Mouse (Mus musculus) hindbrain, embryonic 10.5 days (tissue): Measurements from ENCODE around the gene Camk2d. TPM values are rescaled to one million over a fixed set of nuclear protein-coding genes. Genes with fewer than 3 reads are reported as not detected.

Source experiments
- DNase-seq: peaks from one replicate; pipeline ENCODE4 v3.0.0-alpha.2; 2017; ENCODE audit warnings: low spot score
- H3K27ac ChIP-seq: fragments of 300-500 bp; sonication (generic); 2 replicates; pipeline ENCODE4 v1.5.1; 2016; ENCODE audit warnings: mild to moderate bottlenecking, moderate library complexity
- H3K27me3 ChIP-seq: fragments of 300-500 bp; sonication (generic); 2 replicates; pipeline ENCODE4 v1.6.1; 2016; ENCODE audit warnings: mild to moderate bottlenecking; ENCODE audit not compliant: poor library complexity, insufficient read depth, severe bottlenecking
- H3K36me3 ChIP-seq: fragments of 300-500 bp; sonication (generic); 2 replicates; pipeline ENCODE4 v1.6.1; 2016; ENCODE audit warnings: mild to moderate bottlenecking, moderate library complexity
- H3K4me1 ChIP-seq: fragments of 300-500 bp; sonication (generic); replicated peaks from 2 replicates; pipeline ENCODE4 v1.6.1; 2016; ENCODE audit warnings: mild to moderate bottlenecking
- H3K4me3 ChIP-seq: fragments of 300-500 bp; sonication (generic); 2 replicates; pipeline ENCODE4 v1.5.1; 2016; ENCODE audit warnings: mild to moderate bottlenecking, moderate library complexity
- H3K9me3 ChIP-seq: fragments of 300-500 bp; sonication (generic); 2 replicates; pipeline ENCODE4 v1.6.1; 2016; ENCODE audit warnings: mild to moderate bottlenecking, moderate library complexity
- WGBS: fragments of 180-500 bp; shearing (Covaris S2); methylation state at CpG from one replicate; pipeline ENCODE4 v1.1.7; 2016; 5-methylcytosine and 5-hydroxymethylcytosine counted together
- polyA plus RNA-seq: library from polyadenylated mRNA; unstranded; fragments of >200 nt; fragmentation: Nextera tagmentation; extraction: Ambion mirVana; gene quantifications from 2 replicates; pipeline ENCODE4 v1.2.1, GENCODE M21; 2016

Gene Camk2d
- polyA plus RNA-seq, 1 experiment from 2014 or later, result 11.9 TPM

DNA sequence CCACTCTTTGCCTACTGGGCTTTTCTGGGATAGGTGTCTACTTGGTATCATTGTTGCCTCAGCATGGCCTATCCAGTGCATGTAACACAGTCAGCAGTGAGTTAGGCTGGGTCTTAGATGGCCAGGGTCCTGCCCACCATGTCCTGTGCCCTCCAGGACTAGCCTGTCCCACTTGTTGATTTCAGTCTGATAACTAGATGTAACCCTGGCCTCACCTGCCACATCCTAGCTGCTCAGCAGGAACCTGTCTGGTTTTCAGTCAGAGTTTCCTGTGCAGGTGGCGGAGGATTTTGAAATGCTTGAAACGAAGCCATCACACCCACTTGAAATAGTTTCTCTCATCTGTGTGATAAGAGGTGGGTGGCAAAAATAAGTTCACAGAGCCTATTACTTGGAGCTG lies 64.5 kb downstream of the Camk2d start:
- H3K4me3 ChIP-seq, result no peak overlapping the region
- peaks cover 8% of the 10 kb centered on the region; the same call in 1 of the 2 replicates for H3K27me3 ChIP-seq
- DNase-seq, result no peak
- H3K4me1 ChIP-seq, result peaks cover 22% of the 10 kb centered on the region
- no peak overlapping the region for H3K27ac ChIP-seq
- no peaks in the 10 kb centered on the region for H3K36me3 ChIP-seq
- whole genome bisulfite sequencing, result 92% methylated on average over 2 of the region's 2 CpGs
- H3K9me3 ChIP-seq, result no peaks in the 10 kb centered on the region

DNA sequence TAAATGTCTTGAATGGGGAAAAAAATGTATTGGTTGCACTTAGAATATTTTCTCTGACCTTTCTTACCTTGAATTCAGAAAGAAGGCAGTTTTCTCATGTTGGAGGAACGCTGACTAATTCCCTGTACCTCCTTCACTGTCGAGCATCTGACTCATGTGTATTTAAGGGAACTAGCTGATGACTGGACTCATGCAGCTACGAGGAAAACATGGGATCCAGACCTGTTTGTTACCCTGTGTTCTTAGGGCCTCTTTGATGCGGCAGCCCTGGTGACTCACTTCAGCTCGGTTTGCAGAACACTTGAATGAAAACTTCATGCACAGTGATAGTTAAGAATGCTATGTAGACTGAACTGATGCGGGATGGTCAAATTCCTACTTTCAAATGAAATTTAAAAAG lies 64.9 kb downstream of the Camk2d start:
- Histone ChIP-seq H3K4me1 (peaks cover 18% of the 10 kb centered on the region), H3K27ac (no peak overlapping the region), H3K4me3 (no peak overlapping the region), H3K9me3 (no peaks in the 10 kb centered on the region), H3K27me3 (peaks cover 8% of the 10 kb centered on the region; the same call in 1 of the 2 replicates), H3K36me3 (no peaks in the 10 kb centered on the region)
- DNase-seq, result no peak
- WGBS, result 81% methylated on average over 6 of the region's 6 CpGs

DNA sequence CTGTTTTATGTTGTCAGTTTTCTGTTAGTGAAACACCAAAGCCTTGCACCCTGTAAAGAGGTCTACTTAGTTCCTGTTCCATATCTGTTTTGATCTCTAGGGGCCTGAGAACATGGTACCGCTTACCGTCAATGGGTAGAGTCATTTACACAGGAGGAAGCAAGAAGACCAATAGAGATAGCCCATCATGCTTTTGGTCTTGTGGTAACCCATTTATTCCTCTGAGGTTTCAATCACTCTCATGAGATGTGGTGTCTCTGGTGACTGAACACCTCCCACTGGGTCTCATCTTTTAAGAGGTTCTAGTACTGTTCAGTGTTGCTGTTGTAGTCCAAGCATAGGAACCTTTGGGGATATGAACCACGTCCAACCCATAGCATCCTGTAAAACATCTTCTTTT lies 65.8 kb downstream of the Camk2d start:
- Histone ChIP-seq H3K9me3 (no peaks in the 10 kb centered on the region), H3K27ac (no peak overlapping the region), H3K4me1 (peaks cover 9% of the 10 kb centered on the region), H3K27me3 (peaks cover 8% of the 10 kb centered on the region; the same call in 1 of the 2 replicates), H3K4me3 (no peak overlapping the region), H3K36me3 (no peaks in the 10 kb centered on the region)
- no peak for DNase-seq
- WGBS, result 91% methylated on average over 3 of the region's 3 CpGs

DNA sequence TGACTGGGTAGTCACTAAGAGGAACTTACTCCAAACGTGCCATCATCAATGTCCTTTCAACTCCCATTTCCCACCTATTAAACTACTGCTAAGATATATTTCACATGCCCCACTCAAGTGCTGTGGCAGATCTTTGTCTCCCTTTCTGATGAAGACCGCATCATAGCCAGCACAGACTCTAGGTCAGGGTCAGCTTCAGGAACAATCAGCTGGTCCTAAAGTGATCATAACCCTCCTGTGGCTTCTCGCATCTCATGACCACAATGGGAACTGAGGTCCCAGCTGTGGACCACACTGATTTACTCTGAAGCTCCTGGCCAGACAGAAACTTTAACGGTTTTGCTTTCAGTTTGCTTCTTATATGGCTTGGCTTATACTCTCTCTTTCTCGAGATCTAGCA lies 67.3 kb downstream of the Camk2d start:
- Histone ChIP-seq H3K4me1 (peaks cover 20% of the 10 kb centered on the region), H3K9me3 (no peaks in the 10 kb centered on the region), H3K36me3 (no peaks in the 10 kb centered on the region), H3K4me3 (no peak overlapping the region), H3K27me3 (peaks cover 8% of the 10 kb centered on the region; the same call in 1 of the 2 replicates), H3K27ac (no peak overlapping the region)
- DNase-seq, result no peak
- 72% methylated on average over 5 of the region's 5 CpGs for WGBS

DNA sequence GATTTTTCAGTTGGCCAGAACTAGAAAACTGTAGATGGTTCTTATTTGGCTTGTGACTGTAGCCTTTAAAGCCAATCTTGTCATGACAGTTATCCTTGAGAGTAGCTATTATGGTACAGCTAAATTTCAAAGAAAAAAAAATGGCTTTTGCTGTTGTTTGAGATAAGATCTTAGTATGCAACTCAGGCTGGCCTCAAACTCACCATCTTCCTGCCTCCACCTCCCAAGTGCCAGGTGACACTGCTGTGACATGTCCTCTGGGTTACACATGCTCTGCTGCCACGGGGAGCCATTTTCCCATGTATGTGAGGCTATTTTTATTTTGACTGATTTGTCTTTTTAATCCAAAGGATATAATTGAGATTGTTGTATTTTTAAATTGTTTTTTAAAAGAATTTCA lies 69.8 kb downstream of the Camk2d start:
- Histone ChIP-seq H3K27me3 (0 out of 2 replicates have a peak, but pooled peaks cover under 1% of the 10 kb centered on the region), H3K27ac (no peak overlapping the region), H3K9me3 (no peaks in the 10 kb centered on the region), H3K4me1 (peaks cover 18% of the 10 kb centered on the region), H3K4me3 (no peak overlapping the region), H3K36me3 (no peaks in the 10 kb centered on the region)
- 82% methylated on average over 1 of the region's 1 CpGs for WGBS
- DNase-seq, result no peak

DNA sequence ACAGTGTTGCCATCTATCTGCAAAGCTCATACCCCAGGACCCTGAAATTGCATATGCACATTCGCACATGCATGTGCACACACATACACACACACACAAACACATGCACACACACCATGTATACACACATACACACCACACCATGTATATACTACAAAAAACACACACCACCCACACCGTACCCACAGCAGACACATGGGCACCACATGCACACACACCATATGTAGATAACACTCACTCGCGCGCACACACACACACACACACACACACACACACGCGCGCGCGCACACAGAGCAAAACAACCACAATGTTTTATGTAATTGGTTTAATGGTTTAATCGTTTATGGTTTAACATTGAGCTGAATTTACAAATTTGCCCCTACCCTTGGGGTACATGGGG lies 70.9 kb downstream of the Camk2d start:
- no peaks in the 10 kb centered on the region for H3K36me3 ChIP-seq
- H3K4me3 ChIP-seq, result no peak overlapping the region
- H3K27me3 ChIP-seq, result no peaks in the 10 kb centered on the region
- peaks cover 27% of the 10 kb centered on the region for H3K4me1 ChIP-seq
- no peak overlapping the region for H3K27ac ChIP-seq
- no peaks in the 10 kb centered on the region for H3K9me3 ChIP-seq
- no peak for DNase-seq
- 97% methylated on average over 11 of the region's 11 CpGs for WGBS

DNA sequence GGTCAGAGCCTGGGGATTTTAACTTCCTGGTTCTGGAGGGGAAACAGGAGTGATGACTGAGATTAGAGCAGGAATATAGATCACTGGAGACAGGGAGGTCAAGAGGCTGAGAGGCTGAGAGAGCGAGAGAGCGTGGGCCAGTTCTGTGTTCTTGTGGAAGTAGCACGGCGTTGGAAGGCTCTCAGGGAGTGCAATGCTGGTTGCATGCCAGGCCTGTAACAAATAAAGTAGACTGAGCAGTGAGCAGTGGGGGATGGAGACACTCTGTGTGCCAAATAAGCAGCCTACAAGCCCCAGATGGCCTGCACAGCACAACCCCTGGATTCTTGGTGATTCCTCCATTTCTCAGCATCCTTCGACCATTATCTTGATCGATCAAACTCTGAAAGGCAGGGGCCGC lies 71.3 kb downstream of the Camk2d start:
- Histone ChIP-seq H3K27ac (no peak overlapping the region), H3K9me3 (no peaks in the 10 kb centered on the region), H3K36me3 (no peaks in the 10 kb centered on the region), H3K4me3 (no peak overlapping the region), H3K27me3 (no peaks in the 10 kb centered on the region), H3K4me1 (peaks cover 31% of the 10 kb centered on the region)
- WGBS, result 75% methylated on average over 7 of the region's 7 CpGs
- DNase-seq, result no peak

DNA sequence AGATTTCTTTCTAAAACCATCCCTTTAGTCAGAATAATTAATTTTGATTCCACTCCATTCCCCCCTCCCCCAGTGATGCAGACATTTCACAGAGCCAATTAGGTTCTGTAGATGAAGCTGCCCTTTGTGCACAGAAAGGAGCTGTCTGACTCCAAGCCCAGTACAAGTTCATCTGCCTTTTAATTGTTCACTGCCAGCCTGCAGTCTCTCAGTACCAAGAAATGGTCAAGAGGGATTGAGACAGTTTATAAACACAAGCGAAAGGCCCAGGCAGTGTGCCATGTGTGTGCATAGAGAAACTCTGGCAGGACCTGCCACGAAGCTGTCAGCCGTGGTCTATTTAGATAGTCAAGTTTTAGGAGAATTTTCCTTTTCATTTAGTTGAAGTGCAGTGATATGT lies 72.0 kb downstream of the Camk2d start:
- peaks cover 33% of the 10 kb centered on the region for H3K4me1 ChIP-seq
- no peak overlapping the region for H3K4me3 ChIP-seq
- H3K9me3 ChIP-seq, result no peaks in the 10 kb centered on the region
- H3K27ac ChIP-seq, result no peak overlapping the region
- no peak for DNase-seq
- WGBS, result 79% methylated on average over 3 of the region's 3 CpGs
- H3K36me3 ChIP-seq, result no peaks in the 10 kb centered on the region
- no peaks in the 10 kb centered on the region for H3K27me3 ChIP-seq

DNA sequence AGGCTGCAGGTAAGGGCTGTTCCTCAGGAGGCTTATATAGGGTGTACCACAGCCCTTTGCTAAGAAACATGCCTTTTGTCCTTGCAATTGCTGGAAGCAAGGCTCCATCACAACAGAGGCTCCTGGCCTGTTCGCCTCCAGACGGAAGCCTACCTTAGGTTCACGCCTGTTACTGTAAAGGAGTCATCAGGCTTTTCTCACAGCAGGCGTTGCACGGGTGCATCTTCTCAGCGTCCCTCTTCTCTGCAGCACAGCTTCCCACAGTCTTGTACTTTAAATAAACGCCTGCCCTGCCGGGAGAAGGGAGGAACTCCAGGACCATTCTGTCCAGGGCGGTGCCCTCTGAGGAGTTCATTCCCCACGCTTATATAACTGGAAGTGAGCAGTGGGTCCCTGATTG lies 72.6 kb downstream of the Camk2d start:
- H3K4me1 ChIP-seq, result peaks cover 33% of the 10 kb centered on the region
- no peak overlapping the region for H3K4me3 ChIP-seq
- no peaks in the 10 kb centered on the region for H3K27me3 ChIP-seq
- no peak for DNase-seq
- H3K36me3 ChIP-seq, result no peaks in the 10 kb centered on the region
- H3K9me3 ChIP-seq, result no peaks in the 10 kb centered on the region
- WGBS, result 62% methylated on average over 10 of the region's 10 CpGs
- H3K27ac ChIP-seq, result no peak overlapping the region

DNA sequence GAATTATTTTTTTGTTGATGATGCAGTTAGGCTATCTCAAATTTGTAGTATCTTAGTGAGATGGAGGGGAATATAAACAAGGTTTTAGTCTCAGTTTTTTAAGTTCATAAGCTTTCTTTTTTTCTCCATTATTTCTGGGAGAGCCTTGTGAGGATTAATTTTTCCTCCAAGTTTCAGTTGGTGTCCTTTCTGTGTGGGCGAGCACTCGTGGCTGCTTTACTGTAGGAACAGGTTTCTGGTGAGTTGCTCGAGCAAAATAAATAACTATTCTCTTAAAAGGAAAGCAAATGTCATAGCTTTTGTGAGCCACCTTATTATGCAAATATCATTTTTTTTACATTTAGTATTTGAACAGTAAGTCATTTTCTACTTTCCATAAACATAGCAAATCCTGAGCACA lies 74.3 kb downstream of the Camk2d start:
- Histone ChIP-seq H3K4me3 (no peak overlapping the region), H3K4me1 (peaks cover 33% of the 10 kb centered on the region), H3K36me3 (no peaks in the 10 kb centered on the region), H3K27ac (no peak overlapping the region), H3K27me3 (no peaks in the 10 kb centered on the region), H3K9me3 (no peaks in the 10 kb centered on the region)
- WGBS, result 88% methylated on average over 3 of the region's 3 CpGs
- no peak for DNase-seq

DNA sequence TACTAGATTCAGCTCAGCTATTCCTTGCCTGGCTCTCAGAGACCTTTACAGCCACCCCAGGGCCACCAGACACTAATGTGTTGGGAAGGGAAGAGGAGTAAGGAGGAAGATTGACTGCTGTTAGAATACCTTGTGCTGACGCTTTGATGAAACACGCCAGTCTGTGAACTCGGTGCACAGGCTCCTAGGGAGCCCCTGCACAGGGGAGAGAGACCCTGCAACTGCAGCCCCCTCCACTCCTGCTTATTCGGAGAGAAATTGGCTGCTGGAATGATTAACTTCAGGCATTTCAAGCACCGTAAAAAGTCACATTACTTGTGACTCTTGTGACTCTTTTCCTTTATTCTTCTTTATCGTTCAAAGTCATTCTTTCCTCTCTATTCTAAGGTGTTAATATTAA lies 75.2 kb downstream of the Camk2d start:
- H3K36me3 ChIP-seq, result no peaks in the 10 kb centered on the region
- H3K4me1 ChIP-seq, result peaks cover 33% of the 10 kb centered on the region
- 70% methylated on average over 6 of the region's 6 CpGs for WGBS
- no peak overlapping the region for H3K4me3 ChIP-seq
- H3K27ac ChIP-seq, result no peak overlapping the region
- no peaks in the 10 kb centered on the region for H3K27me3 ChIP-seq
- H3K9me3 ChIP-seq, result no peaks in the 10 kb centered on the region
- DNase-seq, result no peak

DNA sequence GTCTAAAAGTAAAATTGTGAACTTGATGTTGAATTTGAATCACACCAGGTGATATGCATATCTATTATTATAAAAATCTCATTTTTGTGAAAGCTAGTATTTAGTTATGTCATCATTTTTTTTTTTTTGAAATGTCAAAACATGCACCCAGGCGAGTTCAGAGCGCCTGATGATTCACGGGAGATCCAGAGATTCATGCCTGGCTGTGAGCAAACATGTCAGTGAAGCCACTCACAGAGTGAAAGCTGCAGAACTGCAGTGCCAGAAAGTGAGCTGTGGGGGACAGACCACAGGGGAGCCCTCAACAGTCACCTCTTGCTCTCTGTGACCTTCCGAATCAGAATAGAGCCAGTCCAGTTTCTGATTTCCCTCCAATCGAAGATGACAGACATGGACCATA lies 84.9 kb downstream of the Camk2d start:
- H3K9me3 ChIP-seq, result no peaks in the 10 kb centered on the region
- DNase-seq, result no peak
- WGBS, result 86% methylated on average over 5 of the region's 5 CpGs
- peaks cover 5% of the 10 kb centered on the region for H3K4me1 ChIP-seq
- H3K36me3 ChIP-seq, result no peaks in the 10 kb centered on the region
- H3K27me3 ChIP-seq, result no peaks in the 10 kb centered on the region
- no peak overlapping the region for H3K4me3 ChIP-seq
- H3K27ac ChIP-seq, result no peak overlapping the region

DNA sequence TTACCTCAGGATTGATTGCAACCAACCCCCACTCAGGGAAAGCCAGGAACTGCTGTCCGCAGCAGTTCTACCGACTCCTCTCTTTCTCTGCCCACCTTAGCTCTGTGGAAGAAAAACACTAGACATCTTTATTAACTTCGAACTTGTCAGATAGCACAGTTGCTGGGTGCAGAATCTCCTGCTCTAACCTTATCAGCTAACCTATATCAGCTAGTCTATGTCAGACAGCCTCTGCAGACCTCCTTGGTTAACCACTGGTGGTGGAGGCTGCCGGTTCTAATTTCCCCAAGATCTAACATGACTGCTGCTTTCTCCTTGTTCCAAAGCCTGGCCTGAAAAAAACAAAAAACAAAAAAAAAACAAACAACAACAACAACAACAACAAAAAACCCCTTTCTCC lies 85.9 kb downstream of the Camk2d start:
- no peaks in the 10 kb centered on the region for H3K9me3 ChIP-seq
- DNase-seq, result no peak
- H3K4me1 ChIP-seq, result peaks cover 5% of the 10 kb centered on the region
- 83% methylated on average over 4 of the region's 4 CpGs for WGBS
- no peaks in the 10 kb centered on the region for H3K27me3 ChIP-seq
- H3K36me3 ChIP-seq, result no peaks in the 10 kb centered on the region
- H3K27ac ChIP-seq, result no peak overlapping the region
- H3K4me3 ChIP-seq, result no peak overlapping the region

DNA sequence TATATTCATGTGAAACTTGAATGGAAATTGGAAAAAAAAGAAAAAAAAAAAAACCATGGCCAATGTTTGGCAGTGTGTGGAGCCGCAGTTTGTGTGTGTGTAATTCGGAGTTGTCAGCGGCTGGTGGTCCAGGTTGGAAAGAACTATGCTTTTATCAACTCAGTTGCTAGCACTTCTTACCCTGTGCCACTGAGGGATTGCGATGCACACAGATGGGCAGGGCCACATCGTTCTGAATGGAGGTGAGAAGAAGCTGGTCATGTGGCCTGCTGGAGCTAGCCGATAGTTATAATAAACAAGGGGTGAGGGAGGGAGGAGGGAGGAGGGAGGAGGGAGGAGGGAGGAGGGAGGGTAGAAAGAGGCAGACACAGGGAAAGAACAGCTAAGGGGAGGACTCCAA lies 89.3 kb downstream of the Camk2d start:
- Histone ChIP-seq H3K9me3 (no peaks in the 10 kb centered on the region), H3K27ac (no peak overlapping the region), H3K4me1 (peaks cover 5% of the 10 kb centered on the region), H3K4me3 (no peak overlapping the region), H3K27me3 (no peaks in the 10 kb centered on the region), H3K36me3 (no peaks in the 10 kb centered on the region)
- DNase-seq, result no peak
- 66% methylated on average over 6 of the region's 6 CpGs for WGBS
